Mouse (Mus musculus) cerebellum, adult (tissue): ENCODE data around the gene Papln.

Experiments used
- ATAC-seq: cut with Nextera tagmentation; 2 replicates; pipeline ENCODE4 v1.9.2; 2017; ENCODE audit warnings: mild to moderate bottlenecking, moderate library complexity, mixed read lengths; ENCODE audit not compliant: insufficient number of reproducible peaks, low FRiP score, low TSS enrichment

Papln gene

GRCm38 (mm10) chr12:83765965-83766603, 2.6 kb downstream of the Papln start:
- no peak for ATAC-seq

DNA sequence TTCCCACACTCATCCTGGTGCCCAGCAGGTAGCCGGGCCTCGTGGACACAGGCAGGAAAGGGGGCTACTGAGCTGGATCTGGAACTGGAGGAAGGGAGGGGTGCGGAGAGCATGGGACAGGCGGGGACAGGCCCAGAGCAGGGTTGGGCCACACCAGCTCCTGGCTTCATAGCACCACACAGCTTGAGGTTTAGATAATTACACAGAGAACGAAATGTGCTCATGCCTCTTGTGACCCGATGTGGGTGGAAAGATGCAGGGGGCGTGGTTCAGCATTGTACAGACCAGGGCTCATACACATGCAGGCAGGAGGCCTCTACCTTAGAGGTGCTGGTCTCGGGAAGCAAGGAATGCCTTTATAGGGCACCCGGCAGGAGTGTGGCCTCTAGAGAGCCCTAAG, 4.4 kb downstream of the Papln start:
- ATAC-seq = no peak

DNA sequence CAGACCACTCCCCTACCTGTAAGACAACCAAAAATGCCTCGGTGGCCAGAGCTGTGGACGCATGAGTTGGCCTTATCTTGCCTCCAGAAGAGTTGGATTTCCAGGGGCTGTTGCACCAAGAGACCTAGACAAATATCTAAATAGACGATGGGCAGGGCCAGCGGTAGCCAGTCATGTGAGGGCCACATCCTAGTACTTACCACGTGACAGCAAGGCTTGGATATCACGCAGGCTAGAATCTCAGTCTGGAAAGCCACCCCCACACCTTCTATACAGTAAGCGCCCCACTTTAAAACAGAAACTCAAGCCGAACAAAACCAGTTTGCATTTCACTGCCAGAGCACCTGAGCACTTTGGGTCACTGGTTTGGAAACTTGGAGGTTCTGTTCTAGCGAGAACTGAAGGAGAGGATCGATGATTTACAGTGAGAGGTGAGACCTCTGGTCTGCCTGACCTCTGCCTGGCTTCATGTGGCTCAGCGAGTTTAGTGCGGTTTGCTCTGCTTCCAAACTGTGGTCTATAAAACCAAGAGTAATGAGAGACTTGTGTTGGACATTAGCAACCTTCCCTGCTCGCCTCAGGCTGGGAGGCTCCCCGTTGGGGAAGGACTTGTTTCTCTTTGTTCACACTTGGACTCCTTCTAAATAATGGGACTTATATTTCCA, 4.9 kb downstream of the Papln start:
- no peak for ATAC-seq

DNA sequence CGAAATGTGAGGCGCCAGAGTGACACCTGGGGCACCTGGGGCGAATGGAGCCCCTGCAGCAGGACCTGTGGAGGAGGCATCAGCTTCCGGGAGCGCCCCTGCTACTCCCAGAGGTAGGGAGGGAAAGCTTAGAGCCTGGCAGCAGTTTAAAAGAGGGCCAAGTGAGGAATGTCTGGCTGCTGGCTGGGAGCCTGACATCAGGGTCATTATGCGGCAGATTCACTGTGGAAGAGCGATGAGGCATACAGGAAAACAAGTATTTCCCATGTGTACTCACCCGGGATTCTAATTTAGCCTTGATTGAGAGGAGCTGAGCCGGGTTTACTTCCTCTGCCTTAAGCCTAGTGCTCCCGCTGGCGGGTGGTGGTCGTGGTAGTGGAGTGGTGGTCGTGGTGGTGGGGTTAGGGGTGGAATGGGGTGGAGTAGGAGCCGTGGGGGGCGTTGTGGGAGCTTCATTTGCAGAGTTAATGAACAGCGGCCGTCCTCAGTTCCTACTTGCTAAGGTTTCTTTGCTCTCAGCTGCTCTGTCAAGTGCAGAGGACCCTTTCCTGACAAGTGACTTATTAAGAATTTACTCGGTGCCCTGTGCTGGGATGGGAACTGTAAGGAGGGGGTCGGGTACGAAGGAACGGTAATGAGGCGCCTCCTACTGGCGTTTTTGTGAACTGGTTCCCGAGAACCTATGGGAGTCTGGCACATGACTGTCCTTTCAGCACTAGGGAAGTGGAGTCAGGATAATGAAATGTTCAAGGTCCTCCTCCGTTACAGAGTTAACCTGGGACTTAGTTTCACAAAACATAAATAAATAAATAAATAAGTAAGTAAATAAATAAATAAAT, 7.2 kb downstream of the Papln start:
- ATAC-seq = no peak

- ATAC-seq = no peak
These were observed 12.2 kb downstream of the Papln start for GRCm38 (mm10) chr12:83775621-83776020.

GRCm38 (mm10) chr12:83776766-83777165, 13.3 kb downstream of the Papln start:
- no peak for ATAC-seq

DNA sequence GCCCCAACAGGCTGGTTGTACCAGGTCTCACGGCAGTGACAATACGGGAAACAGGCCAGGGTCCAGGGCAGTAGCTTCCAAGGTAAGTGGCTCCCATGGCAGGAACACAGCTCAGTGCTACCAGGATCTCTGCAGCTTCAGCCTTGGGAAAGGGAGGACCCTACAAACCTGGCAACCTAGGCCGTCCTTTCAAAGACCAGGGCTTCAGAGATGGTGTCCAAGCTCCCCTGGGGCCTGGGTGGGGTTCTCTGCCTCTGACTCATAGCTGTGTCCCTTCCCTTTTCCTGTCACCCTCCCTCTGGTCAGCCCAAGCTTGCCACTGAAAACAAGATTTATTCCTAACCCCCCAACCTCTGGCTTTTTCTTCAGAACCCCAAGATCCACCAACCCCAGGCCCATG, 16.7 kb downstream of the Papln start:
- ATAC-seq = no peak

- no peak for ATAC-seq
These were observed 17.8 kb downstream of the Papln start for GRCm38 (mm10) chr12:83781204-83781603.

DNA sequence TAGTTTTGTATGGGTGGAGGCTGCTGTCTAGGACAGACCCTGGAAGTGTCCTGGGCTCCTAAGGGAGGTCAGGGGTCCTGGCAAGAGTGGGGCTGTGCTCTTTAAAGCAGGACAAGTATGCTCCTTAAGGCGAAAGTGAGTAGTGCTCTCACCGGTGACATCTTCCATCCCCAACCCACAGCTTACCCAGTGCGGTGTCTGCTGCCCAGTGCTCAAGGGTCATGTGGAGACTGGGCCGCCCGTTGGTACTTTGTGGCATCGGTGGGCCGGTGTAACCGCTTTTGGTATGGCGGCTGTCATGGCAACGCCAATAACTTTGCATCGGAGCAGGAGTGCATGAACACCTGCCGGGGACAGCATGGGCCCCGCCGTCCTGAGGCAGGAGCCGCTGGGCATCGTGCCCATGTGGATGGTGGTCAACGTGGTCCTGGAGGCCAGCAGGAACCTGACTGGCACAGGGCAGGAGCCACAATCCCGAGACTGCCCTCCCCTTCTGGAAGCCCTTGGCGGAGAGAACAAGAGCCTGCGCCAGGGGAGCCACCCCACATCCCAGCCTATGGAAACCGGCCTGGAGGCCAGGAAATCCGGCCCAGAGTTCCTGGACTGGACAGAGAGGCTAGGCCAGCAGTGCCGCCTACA, 18.3 kb downstream of the Papln start:
- 0 out of 2 replicates have a peak, but pooled peaks have one; percentile 20 for ATAC-seq

DNA sequence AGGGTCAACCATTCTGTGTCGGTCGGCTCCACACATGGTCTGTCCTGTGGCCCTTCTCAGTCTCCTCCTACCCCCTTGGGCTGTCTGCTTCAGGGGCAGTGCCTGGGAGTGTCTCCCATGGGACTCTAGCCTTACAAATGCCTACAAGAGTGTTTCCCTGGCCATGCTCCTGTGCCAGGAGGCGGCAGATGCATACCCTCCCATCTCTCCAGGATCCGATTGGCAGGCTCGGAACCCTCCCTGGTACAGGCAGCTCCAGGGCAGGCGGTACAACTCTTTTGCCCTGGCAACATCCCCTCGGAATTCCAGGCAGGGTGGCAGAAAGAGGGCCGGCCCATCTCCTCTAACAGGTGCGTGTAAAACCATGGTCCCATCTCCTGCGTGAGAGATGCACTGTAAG, 19.2 kb downstream of the Papln start:
- no peak for ATAC-seq

DNA sequence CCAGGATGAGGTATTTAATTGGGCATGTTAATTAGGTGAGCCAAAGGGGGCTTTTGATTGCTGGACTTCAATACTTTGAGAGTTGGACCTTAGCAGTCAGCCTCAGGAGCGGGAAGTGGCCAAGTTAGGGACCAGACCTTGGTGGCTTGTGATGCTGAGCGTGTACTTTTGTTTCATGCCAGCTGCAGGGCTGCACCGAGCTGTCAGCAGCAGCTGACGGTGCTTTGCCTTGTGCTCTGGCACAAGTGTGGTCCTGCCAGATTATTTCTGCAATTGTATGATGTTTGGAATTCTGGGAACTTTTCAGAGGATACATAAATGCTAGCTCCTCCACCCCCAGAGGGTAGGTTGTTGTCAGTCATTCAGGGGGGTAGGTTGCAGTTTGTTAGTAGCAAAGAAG, 21.9 kb downstream of the Papln start:
- ATAC-seq = no peak

- ATAC-seq = no peak
These were observed 25.8 kb downstream of the Papln start for GRCm38 (mm10) chr12:83789051-83789780.

DNA sequence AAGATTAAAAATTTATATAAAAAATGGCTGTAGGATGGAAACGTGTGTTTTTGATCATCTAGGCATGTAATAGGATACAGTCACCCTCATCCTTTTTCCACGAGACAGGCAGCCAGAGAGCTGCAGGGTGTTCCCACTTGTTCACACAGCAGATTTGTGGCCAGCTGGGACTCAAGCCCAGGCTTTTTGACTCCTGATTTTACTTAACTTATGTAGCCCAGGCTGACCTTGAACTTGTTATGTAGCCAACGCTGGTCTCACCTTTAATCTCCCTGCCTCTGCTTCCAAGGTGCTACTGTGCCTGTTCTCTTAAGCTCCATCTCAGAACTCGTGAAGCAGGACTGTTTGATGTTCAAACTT, 26.3 kb downstream of the Papln start:
- ATAC-seq = no peak

GRCm38 (mm10) chr12:83790749-83791148, 27.3 kb downstream of the Papln start:
- no peak for ATAC-seq

- ATAC-seq = 0 out of 2 replicates have a peak, but pooled peaks have one; percentile 47
These were observed 28.3 kb downstream of the Papln start for GRCm38 (mm10) chr12:83791737-83792136.

GRCm38 (mm10) chr12:83792706-83793410, 29.4 kb downstream of the Papln start:
- ATAC-seq = no peak

DNA sequence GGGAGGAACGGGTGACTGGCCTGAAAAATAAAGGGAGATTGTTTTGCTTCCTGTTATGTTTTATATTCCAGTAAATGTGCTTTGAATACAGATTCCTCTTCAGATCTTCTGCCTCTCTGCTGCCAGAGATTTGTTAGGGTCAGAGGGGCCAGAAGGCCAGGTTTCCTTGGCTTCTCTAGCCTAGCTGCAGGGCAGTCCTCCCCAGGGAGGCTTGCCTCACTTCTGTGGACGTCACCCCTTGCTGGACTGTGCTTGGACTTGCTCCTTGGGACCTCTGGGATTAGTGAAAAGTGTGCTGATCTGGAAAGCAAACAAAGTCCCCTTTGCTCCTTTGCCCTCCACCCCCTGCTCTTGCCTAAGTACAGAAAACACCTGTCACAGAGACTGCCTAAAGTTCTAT, 31.6 kb downstream of the Papln start:
- ATAC-seq = no peak

DNA sequence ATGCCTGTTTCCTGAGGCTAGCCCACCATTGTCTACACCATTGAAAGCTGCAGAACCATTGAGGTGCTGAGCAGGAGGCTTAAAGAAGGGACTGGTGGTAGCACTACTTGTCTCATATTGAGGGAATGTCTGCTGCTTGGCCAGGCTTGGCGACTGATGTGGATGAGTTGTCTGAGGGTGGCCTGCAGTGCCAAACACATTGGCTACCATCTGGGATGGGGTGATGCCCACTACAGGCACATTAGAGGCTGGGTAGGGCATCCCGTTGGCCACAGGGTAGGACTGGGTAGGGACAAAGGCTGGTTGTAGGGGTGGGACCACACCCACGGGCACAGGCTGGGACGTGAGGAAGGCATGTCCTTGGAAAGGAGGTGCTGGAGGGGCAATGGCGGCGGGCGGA, 32.2 kb downstream of the Papln start:
- no peak for ATAC-seq

DNA sequence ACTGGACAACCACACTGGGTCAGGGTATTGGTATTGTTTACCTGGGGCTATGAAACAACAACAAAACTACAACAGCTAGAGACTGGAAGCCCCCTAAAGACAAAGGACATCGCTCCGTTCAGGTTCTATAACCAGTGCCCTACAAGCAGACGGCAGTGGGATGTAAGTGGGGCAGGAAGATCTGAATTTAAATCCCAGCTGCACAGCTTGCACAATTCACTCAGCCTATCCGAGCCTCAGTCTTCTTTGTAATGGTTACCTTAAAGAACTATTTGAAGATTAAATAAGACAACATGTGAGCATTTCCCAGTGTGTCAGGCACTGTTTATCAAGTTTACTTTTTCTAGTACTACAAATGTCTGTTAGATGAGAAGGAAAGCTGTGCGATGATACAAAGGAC, 34.9 kb downstream of the Papln start:
- no peak for ATAC-seq

DNA sequence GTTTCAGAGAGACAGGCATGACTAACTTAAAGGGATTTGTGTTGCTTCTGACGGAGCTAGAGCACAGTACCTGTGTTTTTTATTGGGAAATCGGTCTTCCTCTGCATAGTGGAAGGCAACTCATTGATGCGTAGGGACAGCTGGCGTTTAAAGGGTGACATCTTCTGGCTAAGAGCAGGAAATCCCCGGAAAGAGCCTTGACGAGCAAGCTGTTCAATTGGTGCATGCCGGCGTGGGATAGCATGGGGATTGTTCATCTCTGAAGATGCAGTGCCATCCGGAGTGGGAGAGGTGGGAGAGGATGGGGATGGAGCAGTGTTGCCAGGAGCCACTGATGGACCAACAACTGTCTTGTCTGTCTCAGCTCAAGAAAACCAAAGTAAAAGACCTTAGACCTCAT, 37.5 kb downstream of the Papln start:
- ATAC-seq = no peak
